Comparison of ENCODE assay signal across 9 mouse cellular contexts in genomic region chr6:136689790-136690413, GRCm38 (mm10). TPM values are rescaled to one million over a fixed set of nuclear protein-coding genes. Genes with fewer than 3 reads are reported as not detected.
DNase-seq lines count a peak whose midpoint lies in the region; ATAC-seq and TF ChIP-seq lines count a peak whose summit lies in the region.
"Had no signal": no experiment of that assay in that cellular context is flagged by ENCODE, and none has a peak within 500 bp of the region (broad histone marks: within the 10 kb centered on the region; RNA-seq: fewer than 3 reads in every experiment).

No protein-coding gene starts in this region.

- no peak overlapping the region for H3K4me3 ChIP-seq in left cerebral cortex, adult 2 months
- H3K4me3 ChIP-seq in liver, embryonic 14.5 days (ENCODE audit: insufficient read depth in 1 of 2, low read depth in 2 of 2, low read length in 2 of 2): no peak overlapping the region
- no peak overlapping the region for H3K4me3 ChIP-seq in stomach, embryonic 14.5 days (ENCODE audit: low read depth, low read length)
- H3K4me3 ChIP-seq: neural tube, embryonic 13.5 days had no signal

- no peak for TF ChIP-seq CTCF in left cerebral cortex, adult 2 months (IDR thresholded peaks at IDR 0.05)
- TF ChIP-seq CTCF in liver, embryonic 14.5 days (IDR thresholded peaks at IDR 0.05; ENCODE audit: low read depth): no peak

- no peak for TF ChIP-seq EP300 in liver, embryonic 14.5 days (IDR thresholded peaks at IDR 0.05; ENCODE audit: low read depth)

- no peaks in the 10 kb centered on the region for H3K9me3 ChIP-seq in liver, embryonic 14.5 days (ENCODE audit: control insufficient read depth, low read length)
- H3K9me3 ChIP-seq in stomach, embryonic 14.5 days (ENCODE audit: control insufficient read depth, low read depth, low read length): no peaks in the 10 kb centered on the region
- H3K9me3 ChIP-seq: neural tube, embryonic 13.5 days had no signal

- H3K36me3 ChIP-seq in liver, embryonic 14.5 days (replicated peaks; ENCODE audit: control insufficient read depth, insufficient read depth, low read depth): no peaks in the 10 kb centered on the region
- H3K36me3 ChIP-seq in stomach, embryonic 14.5 days (ENCODE audit: control insufficient read depth, insufficient read depth, low read length): no peaks in the 10 kb centered on the region
- H3K36me3 ChIP-seq: neural tube, embryonic 13.5 days had no signal

- peak; percentile 28; the same call in 1 of the 2 replicates for ATAC-seq in liver, embryonic 14.5 days (ENCODE audit: insufficient read depth)
- no peak for ATAC-seq in stomach, embryonic 14.5 days (ENCODE audit: insufficient number of reproducible peaks, insufficient read depth, low FRiP score, low read depth)

- 16% methylated on average over 15 of the region's 15 CpGs for WGBS in liver, embryonic 14.5 days (ENCODE audit: insufficient replicate concordance)
- WGBS in stomach, embryonic 14.5 days: 42% methylated on average over 15 of the region's 15 CpGs

- intact Hi-C loops in left cerebral cortex, postnatal 14 days (cut with DNase I): no loop called here
- intact Hi-C loops in left cerebral cortex, adult 2 months (cut with DNase I): loop anchor here (2.0 kb wide), 1 partner anchor 33 kb away; no protein-coding TSS in a partner anchor

- no peaks in the 10 kb centered on the region for H3K4me1 ChIP-seq in liver, embryonic 14.5 days (replicated peaks; ENCODE audit: control insufficient read depth in 2 of 2, insufficient read depth in 2 of 2, low read length in 1 of 2)
- no peaks in the 10 kb centered on the region for H3K4me1 ChIP-seq in stomach, embryonic 14.5 days (ENCODE audit: control insufficient read depth, insufficient read depth, low read length)
- H3K4me1 ChIP-seq: neural tube, embryonic 13.5 days had no signal

- no peak overlapping the region for H3K27ac ChIP-seq in left cerebral cortex, adult 2 months
- H3K27ac ChIP-seq in liver, embryonic 14.5 days: no peak overlapping the region
- peak overlapping the region; percentile 21; the same call in 1 of the 2 replicates for H3K27ac ChIP-seq in stomach, embryonic 14.5 days (ENCODE audit: low read length)
- H3K27ac ChIP-seq: neural tube, embryonic 13.5 days had no signal

- peak; percentile 14 to 18 for DNase-seq in left cerebral cortex, postnatal 14 days (ENCODE audit: low spot score in 2 of 2)
- DNase-seq in left cerebral cortex, adult 2 months (ENCODE audit: extremely low spot score in 1 of 2, low spot score in 2 of 2): no peak
- peak; percentile 47 for DNase-seq in c-Kit-positive CD71-negative TER-119-negative erythroid progenitor cells, embryonic 14.5 days (ENCODE audit: low read depth)
- DNase-seq in liver, embryonic 14.5 days (ENCODE audit: low read depth in 3 of 3, low spot score in 3 of 3): peak in 1 of 3 experiments; percentile 26
- no peak for DNase-seq in Muller cell, postnatal 12 days (ENCODE audit: inconsistent ontology term)
- no peak for DNase-seq in urinary bladder, postnatal 36 days (ENCODE audit: low spot score in 2 of 2)
- DNase-seq in layer of hippocampus, postnatal 25 days (ENCODE audit: extremely low spot score in 1 of 2, low spot score in 1 of 2): no peak

- no peak overlapping the region for H3K4me2 ChIP-seq in liver, embryonic 14.5 days (ENCODE audit: low read depth)
- no peak overlapping the region for H3K4me2 ChIP-seq in stomach, embryonic 14.5 days (replicated peaks; ENCODE audit: low read depth, low read length)
- H3K4me2 ChIP-seq: neural tube, embryonic 13.5 days had no signal

- no peak overlapping the region for H3K9ac ChIP-seq in liver, embryonic 14.5 days (replicated peaks)
- H3K9ac ChIP-seq in stomach, embryonic 14.5 days (replicated peaks; ENCODE audit: low read depth, low read length): no peak overlapping the region
- H3K9ac ChIP-seq: neural tube, embryonic 13.5 days had no signal

- no peaks in the 10 kb centered on the region for H3K27me3 ChIP-seq in liver, embryonic 14.5 days (ENCODE audit: control insufficient read depth, insufficient read depth, low read length)
- no peaks in the 10 kb centered on the region for H3K27me3 ChIP-seq in stomach, embryonic 14.5 days (ENCODE audit: control insufficient read depth, insufficient read depth, low read length)
- H3K27me3 ChIP-seq: neural tube, embryonic 13.5 days had no signal

RNA-seq across cellular contexts. Expression of gene Plbd1, which starts 28.2 kb away (rescaled TPM):
- total RNA-seq in left cerebral cortex, postnatal 14 days (2021): under 1 TPM; 0.33 to 0.47 TPM
- total RNA-seq in left cerebral cortex, adult 2 months (2021): under 1 TPM in 1 of 2 experiments, not detected in 1; 0.45 TPM
- polyA plus RNA-seq in liver, embryonic 14.5 days (2012; rRNA removed): 2.5 and 3.9 TPM in 2 replicates
- 5.9 and 7.6 TPM in 2 replicates for polyA plus RNA-seq in liver, embryonic 14.5 days (2014; fragmentation: Nextera tagmentation; extraction: Ambion mirVana)
- polyA plus RNA-seq in stomach, embryonic 14.5 days (2014; fragmentation: Nextera tagmentation; extraction: Ambion mirVana): 6.0 and 6.7 TPM in 2 replicates
- under 1 TPM in 1 of 2 experiments, not detected in 1; 0.27 TPM for total RNA-seq in layer of hippocampus, postnatal 25 days (2021)

Comparison
In these comparisons a context has a peak if more than half of its experiments do, and no peak if none do; other contexts are left out.
1. DNase-seq: peak in left cerebral cortex, postnatal 14 days (2 of 2) and c-Kit-positive CD71-negative TER-119-negative erythroid progenitor cells, embryonic 14.5 days (single experiment); none in left cerebral cortex, adult 2 months (0 of 2), Muller cell, postnatal 12 days (single experiment), urinary bladder, postnatal 36 days (0 of 2) and layer of hippocampus, postnatal 25 days (0 of 2).